Mouse (Mus musculus): ENCODE data around the gene Gm33815.
"Not testable (repeated sequence)": the region's sequence is repeated elsewhere in the genome, so short reads cannot be mapped to it uniquely, and the experiment has no call there.

Gm33815 gene

DNA sequence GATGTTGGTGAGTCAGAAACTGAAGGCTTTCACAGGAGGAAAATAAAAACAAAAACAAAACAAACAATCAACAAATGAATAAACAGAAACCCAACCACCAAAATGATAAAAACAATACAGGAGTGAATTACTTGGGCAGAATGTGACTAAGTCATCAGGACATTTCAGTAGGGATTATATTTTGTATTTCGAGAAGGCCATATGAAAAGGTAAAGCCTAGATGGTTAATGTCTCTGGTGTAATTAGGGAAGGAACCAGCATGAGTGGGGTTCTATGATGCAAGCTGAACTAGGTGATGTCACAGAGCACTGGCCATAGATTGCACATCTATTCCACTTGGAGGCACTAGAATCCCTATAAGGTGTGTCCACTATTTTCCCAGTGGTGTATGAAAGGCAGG lies at the start of gene Gm33815:
Gene Gm33815, plus strand, starts transcription at position 301 of the 400 bp plus-strand sequence.
- DNase-seq (ENCODE audit: low read depth), result not testable (repeated sequence)

All from 416B (cell line).